Mouse (Mus musculus) spleen, embryonic (tissue): ENCODE results near the gene Gm45808.
"Not testable (repeated sequence)": the region's sequence is repeated elsewhere in the genome, so short reads cannot be mapped to it uniquely, and the experiment has no call there.

Experiments
- CTCF ChIA-PET: fragments of 350-600 bp; sonication (Branson Sonifier 250); formaldehyde crosslinking; loops from one replicate; lab custom pipeline; 2022; lab: Charles Lee

Gm45808 gene

GRCm38 (mm10) chr7:45486761-45487415 is at the start of gene Gm45808:
Gm45808 (minus strand) TSS chr7:45486811.
- CTCF ChIA-PET: no interaction called here

- CTCF ChIA-PET: no interaction called here
Measured at GRCm38 (mm10) chr7:45535676-45536075, 49.1 kb upstream of the Gm45808 start.

GRCm38 (mm10) chr7:45530643-45531042 is 44.0 kb upstream of the Gm45808 start:
- CTCF ChIA-PET: no interaction called here

- CTCF ChIA-PET: interaction anchor here (0.8 kb wide), 1 partner anchor 32 kb away, joined by 20 read pairs; no protein-coding TSS in a partner anchor
Measured at GRCm38 (mm10) chr7:45529461-45529860, 42.9 kb upstream of the Gm45808 start.

GRCm38 (mm10) chr7:45527169-45527568 is 40.6 kb upstream of the Gm45808 start:
- CTCF ChIA-PET: not testable (repeated sequence)

GRCm38 (mm10) chr7:45526474-45527120 is 40.0 kb upstream of the Gm45808 start:
- CTCF ChIA-PET: no interaction called here

- CTCF ChIA-PET: interaction anchor here (0.6 kb wide), 1 partner anchor 1162 kb away, joined by 5 read pairs; no protein-coding TSS in a partner anchor
Measured at GRCm38 (mm10) chr7:45525809-45526473, 39.3 kb upstream of the Gm45808 start, which contains the start of the genes Ppp1r15a and Plekha4. Ppp1r15a (minus strand) TSS chr7:45526268. Plekha4 (plus strand) TSS chr7:45526330.

- CTCF ChIA-PET: no interaction called here
Measured at GRCm38 (mm10) chr7:45524841-45525621, 38.4 kb upstream of the Gm45808 start.

- CTCF ChIA-PET: no interaction called here
Measured at GRCm38 (mm10) chr7:45523678-45524170, 37.1 kb upstream of the Gm45808 start.

GRCm38 (mm10) chr7:45522957-45523676 is 36.5 kb upstream of the Gm45808 start:
- CTCF ChIA-PET: no interaction called here

- CTCF ChIA-PET: no interaction called here
Measured at GRCm38 (mm10) chr7:45522194-45522752, 35.7 kb upstream of the Gm45808 start.

GRCm38 (mm10) chr7:45521728-45522184 is 35.1 kb upstream of the Gm45808 start:
- CTCF ChIA-PET: no interaction called here

GRCm38 (mm10) chr7:45520605-45521004 is 34.0 kb upstream of the Gm45808 start:
- CTCF ChIA-PET: interaction anchor here (0.6 kb wide), 1 partner anchor 8 kb away, joined by 7 read pairs; no protein-coding TSS in a partner anchor

GRCm38 (mm10) chr7:45519345-45520120 is 32.9 kb upstream of the Gm45808 start:
- CTCF ChIA-PET: interaction anchor here (0.8 kb wide), 1 partner anchor 997 kb away, joined by 3 read pairs; no protein-coding TSS in a partner anchor

- CTCF ChIA-PET: no interaction called here
Measured at GRCm38 (mm10) chr7:45518618-45519017, 32.0 kb upstream of the Gm45808 start.

- CTCF ChIA-PET: not testable (repeated sequence)
Measured at GRCm38 (mm10) chr7:45516846-45517245, 30.2 kb upstream of the Gm45808 start.

- CTCF ChIA-PET: interaction anchor here (0.8 kb wide), 1 partner anchor 22 kb away, joined by 3 read pairs; no protein-coding TSS in a partner anchor
Measured at GRCm38 (mm10) chr7:45515436-45515835, 28.8 kb upstream of the Gm45808 start.

GRCm38 (mm10) chr7:45514411-45514810 is 27.8 kb upstream of the Gm45808 start:
- CTCF ChIA-PET: interaction anchor here (0.6 kb wide), 1 partner anchor 657 kb away, joined by 3 read pairs; no protein-coding TSS in a partner anchor
